Mouse (Mus musculus) activated CD4-positive, CD25-positive, alpha-beta regulatory T cell, adult 4 months (primary cell): Measurements from ENCODE around the gene Zmym6. TPM values are rescaled to one million over a fixed set of nuclear protein-coding genes. Genes with fewer than 3 reads are reported as not detected.

Experiments used
- polyA plus RNA-seq, 2 experiments: library from polyadenylated mRNA; unstranded; fragments of 100-300 nt; shearing (Covaris generic); gene quantifications; one replicate each; pipeline ENCODE4 v1.2.1; 2017

Gene Zmym6
- polyA plus RNA-seq, 2 experiments from 2014 or later: 13.1 to 14.1 TPM

Other genes with a start within 250 kb of the Zmym6 start
- gene Zmym4, start 109.2 kb upstream of the Zmym6 start, polyA plus RNA-seq: 10 to 100 TPM; 17.4 to 17.6 TPM
- gene Sfpq, start 56.1 kb upstream of the Zmym6 start, polyA plus RNA-seq: 10 to 100 TPM; 39.7 to 50.1 TPM
- 10 to 100 TPM; 10.7 to 28.0 TPM for gene Zmym1, start 16.2 kb upstream of the Zmym6 start, polyA plus RNA-seq
- 10 to 100 TPM; 13.9 to 16.6 TPM for gene Tmem35b, start 46.3 kb downstream of the Zmym6 start, polyA plus RNA-seq
- not detected for gene Dlgap3, start 91.8 kb downstream of the Zmym6 start, polyA plus RNA-seq
- 10 to 100 TPM; 42.1 to 43.4 TPM for gene Smim12, start 166.4 kb downstream of the Zmym6 start, polyA plus RNA-seq
- gene Gja4, start 236.7 kb downstream of the Zmym6 start, polyA plus RNA-seq: not detected